Mouse (Mus musculus) erythroblast, embryonic 14.5 days (primary cell): ENCODE data around the gene Nkiras2.

Experiments
- GATA1 ChIP-seq: IDR thresholded peaks from 2 replicates; pipeline ENCODE4 v1.6.1; 2012; ENCODE audit warnings: low read length, inconsistent platforms, mixed read lengths
- TAL1 ChIP-seq: IDR thresholded peaks from 3 replicates; pipeline ENCODE4 v1.6.1; 2012; ENCODE audit warnings: low read length, inconsistent platforms, mixed read lengths

DNA sequence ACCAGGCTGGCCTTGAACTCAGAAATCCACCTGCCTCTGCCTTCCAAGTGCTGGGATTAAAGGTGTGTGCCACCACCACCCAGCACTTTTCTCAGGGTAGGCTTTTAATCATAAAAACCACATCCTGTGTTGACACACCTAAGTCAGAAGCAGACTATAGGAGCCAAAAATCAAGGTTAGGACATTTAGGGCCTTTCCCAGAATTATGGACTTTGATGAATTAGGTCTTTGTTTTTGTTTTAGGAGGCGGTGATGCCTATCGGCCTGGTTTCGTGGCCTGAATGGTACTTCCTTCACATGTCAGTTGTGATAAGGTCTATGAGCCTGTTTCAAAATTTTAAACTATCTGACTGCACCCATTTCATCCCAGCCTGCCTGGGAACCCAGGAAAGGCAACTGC is 44.9 kb upstream of the Nkiras2 start:
- TF ChIP-seq GATA1, result no peak
- no peak for TF ChIP-seq TAL1
